Mouse (Mus musculus) lung, adult 2 months (tissue): ENCODE measurements around the gene Plxna4.

Experiments used
- CTCF ChIP-seq: fragments of 200-500 bp; IDR thresholded peaks from 2 replicates; pipeline ENCODE4 v1.5.1; 2011; ENCODE audit warnings: mild to moderate bottlenecking, low read length, control low read depth; ENCODE audit not compliant: insufficient read depth
- POLR2A ChIP-seq: fragments of 200-500 bp; IDR thresholded peaks from 2 replicates; pipeline ENCODE4 v1.6.1; 2011; ENCODE audit warnings: low read depth, mild to moderate bottlenecking, control low read depth, low read length, borderline replicate concordance; ENCODE audit errors: extremely low read depth

- TF ChIP-seq CTCF = no peak
- no peak for TF ChIP-seq POLR2A
Observed at GRCm38 (mm10) chr6:32300611-32301010, 287.4 kb downstream of the Plxna4 start.
